Mouse (Mus musculus) kidney, embryonic 15.5 days (tissue): Measurements from ENCODE around the gene 2810459M11Rik. TPM values are rescaled to one million over a fixed set of nuclear protein-coding genes. Genes with fewer than 3 reads are reported as not detected.
"Not testable (repeated sequence)": the region's sequence is repeated elsewhere in the genome, so short reads cannot be mapped to it uniquely, and the experiment has no call there.

Experiments used
- ATAC-seq: fragments of 200-750 bp; cut with Nextera tagmentation; replicated peaks from 2 replicates; pipeline ENCODE4 v1.8.0; 2017; ENCODE audit warnings: moderate TSS enrichment; ENCODE audit not compliant: low FRiP score
- H3K27ac ChIP-seq: fragments of 300-500 bp; sonication (generic); 2 replicates; pipeline ENCODE4 v1.5.1; 2015; ENCODE audit warnings: mild to moderate bottlenecking, inconsistent platforms
- H3K27me3 ChIP-seq: fragments of 300-500 bp; sonication (generic); 2 replicates; pipeline ENCODE4 v1.6.1; 2015; ENCODE audit warnings: inconsistent platforms
- H3K36me3 ChIP-seq: fragments of 300-500 bp; sonication (generic); 2 replicates; pipeline ENCODE4 v1.6.1; 2015; ENCODE audit warnings: inconsistent platforms
- H3K4me1 ChIP-seq: fragments of 300-500 bp; sonication (generic); 2 replicates; pipeline ENCODE4 v1.6.1; 2015; ENCODE audit warnings: inconsistent platforms
- H3K4me2 ChIP-seq: fragments of 300-500 bp; sonication (generic); 2 replicates; pipeline ENCODE4 v1.6.1; 2015; ENCODE audit warnings: moderate library complexity, mild to moderate bottlenecking, inconsistent platforms
- H3K4me3 ChIP-seq: fragments of 300-500 bp; sonication (generic); replicated peaks from 2 replicates; pipeline ENCODE4 v1.5.1; 2015; ENCODE audit warnings: mild to moderate bottlenecking, inconsistent platforms
- H3K9ac ChIP-seq: fragments of 300-500 bp; sonication (generic); 2 replicates; pipeline ENCODE4 v1.6.1; 2015; ENCODE audit warnings: mild to moderate bottlenecking, inconsistent platforms
- H3K9me3 ChIP-seq: fragments of 300-500 bp; sonication (generic); replicated peaks from 2 replicates; pipeline ENCODE4 v1.6.1; 2016; ENCODE audit warnings: inconsistent platforms
- WGBS: fragments of 180-500 bp; shearing (Covaris S2); methylation state at CpG from one replicate; pipeline ENCODE4 v1.1.7; 2015; ENCODE audit warnings: mixed read lengths; 5-methylcytosine and 5-hydroxymethylcytosine counted together
- polyA plus RNA-seq: library from polyadenylated mRNA; unstranded; fragments of >200 nt; fragmentation: Nextera tagmentation; extraction: Ambion mirVana; gene quantifications from 2 replicates; pipeline ENCODE4 v1.2.1, GENCODE M21; 2015

The 2810459M11Rik gene
- polyA plus RNA-seq, result 1.1 and 1.2 TPM in 2 replicates

DNA sequence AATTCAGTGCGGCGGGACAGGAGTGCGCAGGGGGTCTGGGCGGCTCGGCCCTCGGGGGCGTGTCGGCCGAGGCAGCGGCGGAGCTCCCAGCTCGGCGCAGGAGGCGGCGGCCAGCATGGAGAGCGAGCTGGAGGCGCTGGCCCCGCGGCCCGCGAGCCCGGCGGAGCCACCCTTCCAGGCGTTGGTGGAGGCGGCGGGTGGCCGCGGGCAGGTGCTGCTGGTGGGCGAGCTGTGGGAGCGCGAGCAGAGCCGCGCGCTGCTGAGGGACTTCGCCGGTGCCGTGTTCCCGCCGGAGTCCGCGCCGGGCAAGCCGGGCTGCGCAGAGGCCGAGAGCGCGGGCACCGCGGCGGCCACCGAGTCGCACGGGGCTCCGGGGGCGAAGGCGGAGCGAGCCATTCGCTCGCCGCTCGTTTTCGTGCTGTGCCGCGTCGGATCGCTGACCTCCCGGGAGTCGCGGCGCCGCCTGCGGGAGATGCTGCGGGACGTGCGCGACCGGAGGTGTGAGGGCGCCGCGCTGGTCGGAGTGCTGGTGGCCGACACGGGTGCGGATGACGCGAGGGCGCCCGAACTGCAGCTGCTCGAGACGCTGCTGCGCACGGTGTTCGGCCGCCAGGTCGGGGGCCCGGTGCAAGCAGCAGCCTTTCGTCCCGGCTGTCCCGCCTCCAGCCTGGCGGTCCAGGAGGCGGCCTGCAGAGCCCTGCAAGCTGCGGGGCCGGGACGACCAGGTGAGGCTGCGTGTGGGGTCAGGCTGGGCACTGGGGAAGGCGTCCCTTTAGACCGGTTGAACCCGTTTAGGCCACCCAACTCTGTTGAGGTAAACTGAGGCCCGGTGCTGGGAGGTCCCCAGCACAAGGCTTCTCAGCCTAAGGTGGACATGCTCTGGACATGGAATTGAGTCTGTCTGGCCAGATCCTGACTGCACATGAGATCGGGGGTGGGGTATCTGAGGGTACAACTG lies at the start of gene 2810459M11Rik:
Gene 2810459M11Rik (plus strand): TSS at position 16 of the 958 bp plus-strand sequence.
- H3K4me1 ChIP-seq, result peaks cover 16% of the 10 kb centered on the region
- H3K27ac ChIP-seq, result no peak within 1 kb of the TSS
- peak within 1 kb of the TSS; percentile 60 for H3K4me3 ChIP-seq
- H3K27me3 ChIP-seq, result peaks cover 63% of the 10 kb centered on the region
- peak; percentile 81 for ATAC-seq
- under 1% methylated on average over 87 of the region's 110 CpGs for WGBS
- no peaks in the 10 kb centered on the region for H3K9me3 ChIP-seq
- H3K36me3 ChIP-seq, result no peaks in the 10 kb centered on the region
- peak within 1 kb of the TSS; percentile 99 for H3K4me2 ChIP-seq
- peak within 1 kb of the TSS; percentile 50 for H3K9ac ChIP-seq

- no peak overlapping the region for H3K9ac ChIP-seq
- no peak overlapping the region for H3K27ac ChIP-seq
- no peaks in the 10 kb centered on the region for H3K4me1 ChIP-seq
- H3K36me3 ChIP-seq, result no peaks in the 10 kb centered on the region
- no peaks in the 10 kb centered on the region for H3K9me3 ChIP-seq
- no peak for ATAC-seq
- H3K4me2 ChIP-seq, result no peak overlapping the region
- WGBS, result 89% methylated on average over 1 of the region's 1 CpGs
- H3K4me3 ChIP-seq, result no peak overlapping the region
- H3K27me3 ChIP-seq, result no peaks in the 10 kb centered on the region
Measured at GRCm38 (mm10) chr1:85997221-85997620, 48.4 kb upstream of the 2810459M11Rik start.

DNA sequence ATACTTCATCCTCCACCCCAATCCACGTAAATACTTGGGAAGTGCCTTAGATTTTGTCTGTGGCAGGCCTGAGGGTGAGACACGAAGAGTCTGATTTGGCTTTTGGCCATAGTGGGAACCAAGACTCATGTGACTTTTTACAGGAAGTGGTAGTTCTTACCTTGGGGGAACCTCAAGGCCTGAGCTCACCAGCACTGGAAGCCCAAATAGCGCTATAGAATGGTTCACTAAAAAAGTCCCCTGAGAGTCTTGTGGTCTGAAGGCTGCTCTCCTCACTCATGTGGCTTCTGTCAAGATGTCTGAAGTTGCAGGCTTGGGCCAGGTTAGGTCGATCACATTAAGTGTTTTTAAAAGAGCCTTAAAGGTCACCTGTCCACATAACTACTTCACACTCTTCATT lies 47.7 kb upstream of the 2810459M11Rik start:
- H3K4me2 ChIP-seq, result no peak overlapping the region
- 75% methylated on average over 4 of the region's 4 CpGs for WGBS

GRCm38 (mm10) chr1:85999853-86000570 lies 45.7 kb upstream of the 2810459M11Rik start:
- no peak for ATAC-seq
- Histone ChIP-seq H3K4me3 (no peak overlapping the region), H3K36me3 (no peaks in the 10 kb centered on the region), H3K9ac (no peak overlapping the region), H3K4me2 (no peak overlapping the region), H3K9me3 (no peaks in the 10 kb centered on the region), H3K27ac (no peak overlapping the region), H3K27me3 (no peaks in the 10 kb centered on the region), H3K4me1 (no peaks in the 10 kb centered on the region)
- 84% methylated on average over 18 of the region's 18 CpGs for WGBS

More for the DNA sequence above, 47.7 kb upstream of the 2810459M11Rik start:
- H3K9me3 ChIP-seq, result no peaks in the 10 kb centered on the region
- H3K36me3 ChIP-seq, result no peaks in the 10 kb centered on the region
- no peak overlapping the region for H3K27ac ChIP-seq
- H3K4me1 ChIP-seq, result no peaks in the 10 kb centered on the region
- H3K9ac ChIP-seq, result no peak overlapping the region
- no peak overlapping the region for H3K4me3 ChIP-seq
- H3K27me3 ChIP-seq, result no peaks in the 10 kb centered on the region
- ATAC-seq, result no peak

DNA sequence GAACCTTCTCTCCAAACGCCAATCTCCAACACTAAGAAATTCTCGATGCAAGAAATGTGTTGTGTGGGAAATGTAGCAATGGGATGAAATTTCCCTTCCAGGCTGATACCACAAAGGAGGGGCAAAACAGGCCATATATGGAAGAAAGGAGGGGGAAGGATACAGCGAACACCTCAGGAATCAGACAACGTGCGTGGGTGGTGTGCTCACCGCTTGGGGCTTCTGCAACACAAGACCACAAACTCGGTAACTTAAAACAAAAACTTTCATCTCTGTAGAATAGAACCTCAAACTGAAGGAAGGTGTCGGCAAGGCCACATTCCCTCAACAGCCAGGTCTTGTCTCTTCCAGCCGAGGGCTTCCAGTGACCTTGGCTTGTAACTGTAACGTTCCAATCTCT lies 40.1 kb upstream of the 2810459M11Rik start:
- H3K4me2 ChIP-seq, result no peak overlapping the region
- H3K4me1 ChIP-seq, result peaks cover 4% of the 10 kb centered on the region
- no peak overlapping the region for H3K4me3 ChIP-seq
- H3K9me3 ChIP-seq, result no peaks in the 10 kb centered on the region
- no peaks in the 10 kb centered on the region for H3K27me3 ChIP-seq
- H3K36me3 ChIP-seq, result no peaks in the 10 kb centered on the region
- 87% methylated on average over 10 of the region's 10 CpGs for WGBS
- no peak overlapping the region for H3K9ac ChIP-seq
- ATAC-seq, result no peak
- H3K27ac ChIP-seq, result no peak overlapping the region

GRCm38 (mm10) chr1:86006040-86006439 lies 39.6 kb upstream of the 2810459M11Rik start:
- no peak for ATAC-seq
- H3K36me3 ChIP-seq, result no peaks in the 10 kb centered on the region
- H3K9me3 ChIP-seq, result no peaks in the 10 kb centered on the region
- no peak overlapping the region for H3K27ac ChIP-seq
- 87% methylated on average over 6 of the region's 6 CpGs for WGBS
- H3K4me1 ChIP-seq, result peaks cover 4% of the 10 kb centered on the region
- no peaks in the 10 kb centered on the region for H3K27me3 ChIP-seq
- no peak overlapping the region for H3K4me2 ChIP-seq
- H3K9ac ChIP-seq, result no peak overlapping the region
- H3K4me3 ChIP-seq, result no peak overlapping the region

GRCm38 (mm10) chr1:86007778-86008177 lies 37.9 kb upstream of the 2810459M11Rik start:
- Histone ChIP-seq H3K9me3 (no peaks in the 10 kb centered on the region), H3K9ac (no peak overlapping the region), H3K27me3 (no peaks in the 10 kb centered on the region), H3K4me3 (no peak overlapping the region), H3K36me3 (no peaks in the 10 kb centered on the region), H3K4me2 (peak overlapping the region; percentile 41), H3K4me1 (peaks cover 4% of the 10 kb centered on the region), H3K27ac (no peak overlapping the region)
- ATAC-seq, result peak; percentile 60; the same call in 1 of the 2 replicates
- 2% methylated on average over 7 of the region's 7 CpGs for WGBS

DNA sequence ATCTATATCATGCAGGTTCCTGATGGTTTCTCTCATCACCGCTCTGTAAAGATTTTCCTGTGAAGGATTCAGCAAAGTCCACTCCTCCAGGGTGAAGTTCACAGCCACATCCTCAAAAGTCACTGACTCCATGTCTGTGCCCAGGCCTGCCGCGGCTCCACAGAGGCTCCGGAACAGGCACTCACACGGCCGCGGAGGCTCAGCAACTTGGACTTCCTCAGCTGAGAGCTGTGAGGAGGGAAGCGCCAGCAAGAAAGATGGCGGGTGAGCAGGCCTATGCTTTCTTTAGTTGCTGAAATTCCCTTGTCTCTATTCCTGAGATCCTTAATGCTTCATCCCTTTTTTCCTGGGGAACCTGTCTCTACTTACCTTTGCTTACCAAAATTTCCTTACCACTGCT lies 29.9 kb upstream of the 2810459M11Rik start:
- H3K27me3 ChIP-seq, result peaks cover 39% of the 10 kb centered on the region
- not testable (repeated sequence) for H3K9ac ChIP-seq, ATAC-seq, H3K4me3 ChIP-seq, H3K9me3 ChIP-seq, H3K36me3 ChIP-seq, H3K27ac ChIP-seq, H3K4me2 ChIP-seq
- WGBS, result 97% methylated on average over 9 of the region's 9 CpGs
- peaks cover 11% of the 10 kb centered on the region for H3K4me1 ChIP-seq

DNA sequence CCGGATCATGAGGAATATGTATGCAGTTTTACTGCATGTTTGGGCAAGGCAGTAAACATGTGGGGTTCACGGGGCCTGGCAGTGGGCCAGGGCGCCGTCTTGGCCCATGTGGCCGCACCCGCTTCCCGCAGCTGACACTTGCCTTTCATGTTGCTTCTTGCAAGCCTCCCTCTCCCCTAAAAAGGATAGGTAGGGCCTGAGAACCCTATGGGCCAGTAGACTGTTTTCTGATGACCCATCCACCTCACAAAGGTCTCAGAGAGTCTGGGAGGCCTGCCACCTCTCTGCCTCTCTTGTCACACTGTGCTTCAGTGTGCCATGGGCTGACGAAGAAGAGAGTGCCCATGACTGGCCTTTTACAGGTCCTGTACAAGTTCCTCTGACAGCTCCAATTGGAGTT lies 29.1 kb upstream of the 2810459M11Rik start, which contains the start of gene Spata3:
Gene Spata3 (plus strand): TSS at position 301 of the 400 bp plus-strand sequence.
- Histone ChIP-seq H3K36me3 (no peaks in the 10 kb centered on the region), H3K4me2 (no peak within 1 kb of the TSS), H3K27ac (no peak within 1 kb of the TSS), H3K9ac (no peak within 1 kb of the TSS), H3K4me3 (no peak within 1 kb of the TSS), H3K9me3 (no peaks in the 10 kb centered on the region), H3K4me1 (peaks cover 11% of the 10 kb centered on the region), H3K27me3 (peaks cover 39% of the 10 kb centered on the region)
- ATAC-seq, result no peak
- 86% methylated on average over 8 of the region's 8 CpGs for WGBS

- H3K4me1 ChIP-seq, result peaks cover 11% of the 10 kb centered on the region
- no peaks in the 10 kb centered on the region for H3K36me3 ChIP-seq
- ATAC-seq, result peak; percentile 73
- H3K9ac ChIP-seq, result peak overlapping the region; percentile 44
- no peaks in the 10 kb centered on the region for H3K9me3 ChIP-seq
- no peak overlapping the region for H3K27ac ChIP-seq
- H3K27me3 ChIP-seq, result peaks cover 39% of the 10 kb centered on the region
- 2% methylated on average over 60 of the region's 60 CpGs for WGBS
- peak overlapping the region; percentile 82 for H3K4me2 ChIP-seq
- peak overlapping the region; percentile 47 for H3K4me3 ChIP-seq
Measured at GRCm38 (mm10) chr1:86018235-86019055, 27.2 kb upstream of the 2810459M11Rik start.

DNA sequence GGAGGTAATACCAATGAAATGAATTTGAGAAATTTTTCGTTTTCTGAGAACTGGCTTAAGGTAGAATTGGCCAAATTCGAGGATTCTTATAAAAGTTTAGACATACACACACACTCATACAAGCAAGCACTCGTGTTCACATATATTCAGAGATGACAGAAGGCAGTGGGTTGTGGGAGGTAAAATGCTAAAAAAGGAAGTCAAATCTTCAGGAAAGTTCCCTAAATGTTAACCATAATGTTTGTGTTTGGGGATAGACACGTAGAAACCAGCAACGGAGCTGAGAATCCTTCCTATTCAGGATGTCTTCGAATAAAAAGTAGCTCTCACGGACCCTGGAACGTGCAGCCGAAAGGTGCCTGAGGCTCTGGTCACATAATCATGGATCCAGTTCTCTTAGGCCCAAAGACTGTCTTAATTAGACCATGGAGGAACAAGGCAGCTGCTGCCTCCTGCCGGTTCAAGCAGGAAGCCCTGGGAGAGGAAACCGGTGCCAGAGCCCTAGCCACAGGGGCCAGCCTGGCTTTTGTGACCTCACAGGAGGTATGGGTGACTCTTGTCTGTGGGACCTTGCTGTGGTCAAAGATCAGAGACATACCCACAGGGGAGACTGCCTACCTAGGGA lies 24.2 kb upstream of the 2810459M11Rik start:
- Histone ChIP-seq H3K4me1 (peaks cover 11% of the 10 kb centered on the region), H3K9ac (no peak overlapping the region), H3K4me3 (no peak overlapping the region), H3K4me2 (no peak overlapping the region), H3K27ac (no peak overlapping the region), H3K27me3 (peaks cover 39% of the 10 kb centered on the region), H3K36me3 (no peaks in the 10 kb centered on the region), H3K9me3 (no peaks in the 10 kb centered on the region)
- no peak for ATAC-seq
- WGBS, result 73% methylated on average over 11 of the region's 11 CpGs
